12 mouse cellular contexts compared by ENCODE assay signal in genomic region chr6:55483360-55483759, GRCm38 (mm10). TPM values are rescaled to one million over a fixed set of nuclear protein-coding genes. Genes with fewer than 3 reads are reported as not detected.
DNase-seq lines count a peak whose midpoint lies in the region; ATAC-seq and TF ChIP-seq lines count a peak whose summit lies in the region.
"Had no signal": no experiment of that assay in that cellular context is flagged by ENCODE, and none has a peak within 500 bp of the region (broad histone marks: within the 10 kb centered on the region; RNA-seq: fewer than 3 reads in every experiment).

No protein-coding gene starts in this region.

- peaks cover 36% of the 10 kb centered on the region for H3K36me3 ChIP-seq in forebrain, embryonic 14.5 days (ENCODE audit: control insufficient read depth, insufficient read depth, low read length)
- peaks cover 20% of the 10 kb centered on the region for H3K36me3 ChIP-seq in hindbrain, embryonic 16.5 days (ENCODE audit: control insufficient read depth, insufficient read depth, low read length)
- H3K36me3 ChIP-seq in neural tube, embryonic 13.5 days = peaks cover 51% of the 10 kb centered on the region
- H3K36me3 ChIP-seq: limb, embryonic 13.5 days had no signal

- TF ChIP-seq POLR2A in cortical plate, adult 2 months (IDR thresholded peaks at IDR 0.05; ENCODE audit: extremely low read depth, insufficient read depth, low read length) = no peak

- DNase-seq in forebrain, embryonic 14.5 days (ENCODE audit: low spot score) = no peak
- no peak for DNase-seq in urinary bladder, postnatal 4 days (ENCODE audit: low spot score in 2 of 2)
- no peak for DNase-seq in urinary bladder, postnatal 10 days (ENCODE audit: low spot score)
- no peak for DNase-seq in kidney, adult 18-20 months
- no peak for DNase-seq in cerebellum, adult 8-10 months
- DNase-seq: cerebellum, adult 9-10 months; kidney, postnatal 14 days; lung, postnatal 4 days had no signal

- no peak for ATAC-seq in forebrain, embryonic 14.5 days
- no peak for ATAC-seq in hindbrain, embryonic 16.5 days
- no peak for ATAC-seq in neural tube, embryonic 13.5 days (ENCODE audit: low read depth)

- 70% methylated on average over 7 of the region's 7 CpGs for WGBS in forebrain, embryonic 14.5 days
- WGBS in hindbrain, embryonic 16.5 days = 56% methylated on average over 7 of the region's 7 CpGs
- 83% methylated on average over 7 of the region's 7 CpGs for WGBS in neural tube, embryonic 13.5 days

- no peak for TF ChIP-seq CTCF in cortical plate, adult 2 months (IDR thresholded peaks at IDR 0.05; ENCODE audit: extremely low read depth, insufficient read depth, low read length)

- H3K4me1 ChIP-seq in cortical plate, adult 2 months (ENCODE audit: control insufficient read depth, insufficient read depth, low read length) = peaks cover 2% of the 10 kb centered on the region
- H3K4me1 ChIP-seq in forebrain, embryonic 14.5 days (ENCODE audit: control insufficient read depth, insufficient read depth, low read length) = peaks cover 21% of the 10 kb centered on the region
- peaks cover 21% of the 10 kb centered on the region for H3K4me1 ChIP-seq in hindbrain, embryonic 16.5 days (ENCODE audit: control insufficient read depth, insufficient read depth, low read depth, low read length)
- H3K4me1 ChIP-seq in neural tube, embryonic 13.5 days (replicated peaks) = peaks cover 36% of the 10 kb centered on the region

- H3K9ac ChIP-seq in forebrain, embryonic 14.5 days (ENCODE audit: low read length) = peak overlapping the region; percentile 26; the same call in 1 of the 2 replicates
- no peak overlapping the region for H3K9ac ChIP-seq in hindbrain, embryonic 16.5 days (ENCODE audit: low read depth, low read length)
- peak overlapping the region; percentile 44; the same call in 1 of the 2 replicates for H3K9ac ChIP-seq in neural tube, embryonic 13.5 days
- H3K9ac ChIP-seq: limb, embryonic 13.5 days had no signal

- H3K27me3 ChIP-seq in forebrain, embryonic 14.5 days (replicated peaks; ENCODE audit: control insufficient read depth, insufficient read depth, low read length) = no peaks in the 10 kb centered on the region
- H3K27me3 ChIP-seq in hindbrain, embryonic 16.5 days (replicated peaks; ENCODE audit: control insufficient read depth, insufficient read depth, low read length) = no peaks in the 10 kb centered on the region
- no peaks in the 10 kb centered on the region for H3K27me3 ChIP-seq in neural tube, embryonic 13.5 days
- H3K27me3 ChIP-seq: limb, embryonic 13.5 days had no signal

- no peak overlapping the region for H3K4me2 ChIP-seq in forebrain, embryonic 14.5 days (ENCODE audit: low read length)
- H3K4me2 ChIP-seq in hindbrain, embryonic 16.5 days (ENCODE audit: low read length) = no peak overlapping the region
- H3K4me2 ChIP-seq in neural tube, embryonic 13.5 days = no peak overlapping the region
- H3K4me2 ChIP-seq: limb, embryonic 13.5 days had no signal

- no peaks in the 10 kb centered on the region for H3K9me3 ChIP-seq in forebrain, embryonic 14.5 days (replicated peaks; ENCODE audit: control insufficient read depth, low read length)
- no peaks in the 10 kb centered on the region for H3K9me3 ChIP-seq in hindbrain, embryonic 16.5 days (ENCODE audit: control insufficient read depth, low read length)
- H3K9me3 ChIP-seq in neural tube, embryonic 13.5 days = no peaks in the 10 kb centered on the region
- H3K9me3 ChIP-seq: limb, embryonic 13.5 days had no signal

- 0 out of 2 replicates have a peak overlapping the region, but pooled peaks have one; percentile 2 for H3K27ac ChIP-seq in cortical plate, adult 2 months (ENCODE audit: insufficient read depth, low read length)
- peak overlapping the region; percentile 75 for H3K27ac ChIP-seq in forebrain, embryonic 14.5 days (ENCODE audit: low read depth, low read length)
- peak overlapping the region; percentile 63 for H3K27ac ChIP-seq in hindbrain, embryonic 16.5 days (ENCODE audit: low read depth, low read length)
- H3K27ac ChIP-seq in neural tube, embryonic 13.5 days (replicated peaks) = peak overlapping the region; percentile 83
- H3K27ac ChIP-seq: limb, embryonic 13.5 days had no signal

- no peak overlapping the region for H3K4me3 ChIP-seq in cortical plate, adult 2 months (ENCODE audit: insufficient read depth, low read length)
- H3K4me3 ChIP-seq in forebrain, embryonic 14.5 days (ENCODE audit: low read depth, low read length) = no peak overlapping the region
- H3K4me3 ChIP-seq in hindbrain, embryonic 16.5 days (ENCODE audit: low read length) = no peak overlapping the region
- no peak overlapping the region for H3K4me3 ChIP-seq in neural tube, embryonic 13.5 days
- H3K4me3 ChIP-seq: limb, embryonic 13.5 days had no signal

RNA-seq across cellular contexts. Expression of gene Adcyap1r1, which starts 31.6 kb away (rescaled TPM):
- 84.4 and 87.0 TPM in 2 replicates for polyA plus RNA-seq in cortical plate, adult 2 months (2012; rRNA removed)
- 25.8 and 30.7 TPM in 2 replicates for polyA plus RNA-seq in forebrain, embryonic 14.5 days (2014; fragmentation: Nextera tagmentation; extraction: Ambion mirVana)
- 67.1 and 74.8 TPM in 2 replicates for polyA plus RNA-seq in hindbrain, embryonic 16.5 days (2015; fragmentation: Nextera tagmentation; extraction: Ambion mirVana)
- polyA plus RNA-seq in neural tube, embryonic 13.5 days (2015; fragmentation: Nextera tagmentation; extraction: Ambion mirVana) = 40.5 and 43.9 TPM in 2 replicates

Comparison
In these comparisons a context has a peak if more than half of its experiments do, and no peak if none do; other contexts are left out.
1. H3K27ac ChIP-seq: peak in every context shown above with its lines; median percentile 83 in neural tube, embryonic 13.5 days; 75 in forebrain, embryonic 14.5 days; 63 in hindbrain, embryonic 16.5 days; 2 in cortical plate, adult 2 months.